15 mouse cellular contexts compared by ENCODE assay signal in the genomic region with DNA sequence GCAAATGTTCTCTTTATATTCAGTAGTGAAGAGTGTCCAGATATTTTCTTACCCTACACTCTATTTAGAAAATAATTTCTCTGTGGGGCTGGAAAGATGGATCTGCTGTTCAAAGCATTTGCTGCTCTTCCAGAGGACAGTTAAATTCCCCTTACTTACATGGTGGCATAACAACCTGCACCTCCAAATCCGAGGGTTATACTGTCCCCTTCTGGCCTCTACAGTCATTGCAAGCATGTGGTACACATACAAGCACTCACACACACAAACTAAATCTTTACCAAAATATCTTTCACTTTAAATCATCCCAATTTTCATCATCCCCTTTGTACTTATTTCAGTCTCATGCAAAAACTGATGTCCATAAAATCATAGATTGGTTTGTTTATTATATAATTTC.
"Had no signal": no experiment of that assay in that cellular context is flagged by ENCODE, and none has a peak within 500 bp of the region (broad histone marks: within the 10 kb centered on the region; RNA-seq: fewer than 3 reads in every experiment).

No protein-coding gene starts in this region.

- H3K36me3 ChIP-seq: liver, embryonic 12.5 days; midbrain, embryonic 12.5 days; neural tube, embryonic 15.5 days had no signal

- H3K9ac ChIP-seq: liver, embryonic 12.5 days; lung, embryonic 14.5 days; midbrain, embryonic 12.5 days; neural tube, embryonic 15.5 days had no signal

- H3K9me3 ChIP-seq: liver, embryonic 12.5 days; megakaryocyte, embryonic 14.5 days; midbrain, embryonic 12.5 days; neural tube, embryonic 15.5 days had no signal

- H3K4me1 ChIP-seq: liver, embryonic 12.5 days; megakaryocyte, embryonic 14.5 days; midbrain, embryonic 12.5 days; neural tube, embryonic 15.5 days had no signal

- H3K4me3 ChIP-seq: liver, embryonic 12.5 days; megakaryocyte, embryonic 14.5 days; midbrain, embryonic 12.5 days; myocyte; neural tube, embryonic 15.5 days had no signal

- H3K4me2 ChIP-seq: liver, embryonic 12.5 days; lung, embryonic 14.5 days; midbrain, embryonic 12.5 days; neural tube, embryonic 15.5 days had no signal

- H3K27me3 ChIP-seq: liver, embryonic 12.5 days; megakaryocyte, embryonic 14.5 days; midbrain, embryonic 12.5 days; neural tube, embryonic 15.5 days had no signal

- H3K27ac ChIP-seq: liver, embryonic 12.5 days; macrophage; midbrain, embryonic 12.5 days; neural tube, embryonic 15.5 days had no signal

- DNase-seq: kidney, adult 9 months; kidney, postnatal 14 days; layer of hippocampus, postnatal 36 days; left cerebral cortex, postnatal 4 days; lung, embryonic 14.5 days; lung, postnatal 10 days; right cerebral cortex, adult 18-20 months; right cerebral cortex, postnatal 25 days; thymus, postnatal 4 days had no signal
